Mouse (Mus musculus) neural tube, embryonic 15.5 days (tissue): Measurements from ENCODE around the gene Ttbk2. TPM values are rescaled to one million over a fixed set of nuclear protein-coding genes. Genes with fewer than 3 reads are reported as not detected.
A peak's percentile ranks its signal among the peaks of the same experiment; 100 is the strongest.

Source experiments
- ATAC-seq: fragments of 200-750 bp; cut with Nextera tagmentation; 2 replicates; pipeline ENCODE4 v1.8.0; 2017; ENCODE audit warnings: mild to moderate bottlenecking, moderate TSS enrichment, moderate library complexity; ENCODE audit not compliant: low FRiP score
- H3K27ac ChIP-seq: fragments of 300-500 bp; sonication (generic); replicated peaks from 2 replicates; pipeline ENCODE4 v1.5.1; 2015; ENCODE audit warnings: mild to moderate bottlenecking, inconsistent platforms
- H3K27me3 ChIP-seq: fragments of 300-500 bp; sonication (generic); replicated peaks from 2 replicates; pipeline ENCODE4 v1.6.1; 2015; ENCODE audit warnings: inconsistent platforms
- H3K36me3 ChIP-seq: fragments of 300-500 bp; sonication (generic); 2 replicates; pipeline ENCODE4 v1.6.1; 2015; ENCODE audit warnings: inconsistent platforms
- H3K4me1 ChIP-seq: fragments of 300-500 bp; sonication (generic); 2 replicates; pipeline ENCODE4 v1.6.1; 2015; ENCODE audit warnings: inconsistent platforms
- H3K4me2 ChIP-seq: fragments of 300-500 bp; sonication (generic); 2 replicates; pipeline ENCODE4 v1.6.1; 2015; ENCODE audit warnings: inconsistent platforms, mild to moderate bottlenecking, moderate library complexity
- H3K4me3 ChIP-seq: fragments of 300-500 bp; sonication (generic); replicated peaks from 2 replicates; pipeline ENCODE4 v1.5.1; 2015; ENCODE audit warnings: mild to moderate bottlenecking, inconsistent platforms
- H3K9ac ChIP-seq: fragments of 300-500 bp; sonication (generic); replicated peaks from 2 replicates; pipeline ENCODE4 v1.6.1; 2015; ENCODE audit warnings: mild to moderate bottlenecking, inconsistent platforms
- H3K9me3 ChIP-seq: fragments of 300-500 bp; sonication (generic); replicated peaks from 2 replicates; pipeline ENCODE4 v1.6.1; 2016; ENCODE audit warnings: inconsistent platforms
- WGBS: fragments of 180-500 bp; shearing (Covaris S2); methylation state at CpG from one replicate; pipeline ENCODE4 v1.1.7; 2015; ENCODE audit warnings: mixed read lengths; 5-methylcytosine and 5-hydroxymethylcytosine counted together
- polyA plus RNA-seq: library from polyadenylated mRNA; unstranded; fragments of >200 nt; fragmentation: Nextera tagmentation; extraction: Ambion mirVana; gene quantifications from 2 replicates; pipeline ENCODE4 v1.2.1, GENCODE M21; 2015

The Ttbk2 gene
- polyA plus RNA-seq, 1 experiment from 2014 or later, result 13.3 TPM

- Histone ChIP-seq H3K27ac (peak within 1 kb of the TSS; percentile 94), H3K36me3 (no peaks in the 10 kb centered on the region), H3K27me3 (no peaks in the 10 kb centered on the region), H3K4me1 (peaks cover 22% of the 10 kb centered on the region), H3K4me2 (peak within 1 kb of the TSS; percentile 68), H3K9ac (peak within 1 kb of the TSS; percentile 89), H3K4me3 (peak within 1 kb of the TSS; percentile 97), H3K9me3 (no peaks in the 10 kb centered on the region)
- under 1% methylated on average over 58 of the region's 71 CpGs for WGBS
- peak; percentile 78 for ATAC-seq
These were observed 668 bp downstream of the Ttbk2 start, which contains the start of gene Cdan1 for GRCm38 (mm10) chr2:120849449-120850423. TSS of gene Cdan1 (minus strand) at chr2:120850128.

DNA sequence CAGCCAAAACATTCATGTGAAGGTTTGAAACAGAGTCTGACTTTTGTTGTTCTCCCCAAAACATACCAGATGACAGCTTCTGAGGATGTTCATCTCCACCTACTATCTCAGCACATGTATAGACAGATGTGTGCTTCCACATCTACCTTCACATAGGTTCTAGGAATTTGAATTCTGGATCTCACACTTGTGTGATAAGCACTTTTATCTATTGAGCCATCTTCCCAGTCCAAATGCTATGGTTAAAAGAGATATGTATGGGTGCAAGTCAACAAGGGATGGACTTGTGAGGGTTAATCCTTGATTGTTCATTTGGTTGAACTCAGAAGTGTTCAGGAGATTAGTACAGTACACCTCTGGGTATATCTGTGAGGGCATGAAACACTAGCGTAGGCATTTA, 5.1 kb downstream of the Ttbk2 start:
- H3K27me3 ChIP-seq, result no peaks in the 10 kb centered on the region
- H3K27ac ChIP-seq, result no peak overlapping the region
- no peaks in the 10 kb centered on the region for H3K36me3 ChIP-seq
- no peak overlapping the region for H3K9ac ChIP-seq
- H3K4me1 ChIP-seq, result peaks cover 12% of the 10 kb centered on the region
- WGBS, result 86% methylated on average over 1 of the region's 1 CpGs
- H3K9me3 ChIP-seq, result no peaks in the 10 kb centered on the region
- ATAC-seq, result no peak
- no peak overlapping the region for H3K4me3 ChIP-seq
- H3K4me2 ChIP-seq, result no peak overlapping the region

GRCm38 (mm10) chr2:120843990-120844389, 6.4 kb downstream of the Ttbk2 start:
- H3K27me3 ChIP-seq, result no peaks in the 10 kb centered on the region
- WGBS, result 92% methylated on average over 4 of the region's 4 CpGs
- H3K9ac ChIP-seq, result no peak overlapping the region
- ATAC-seq, result no peak
- H3K27ac ChIP-seq, result no peak overlapping the region
- H3K4me3 ChIP-seq, result no peak overlapping the region
- H3K4me1 ChIP-seq, result peaks cover 8% of the 10 kb centered on the region
- H3K36me3 ChIP-seq, result no peaks in the 10 kb centered on the region
- no peaks in the 10 kb centered on the region for H3K9me3 ChIP-seq
- H3K4me2 ChIP-seq, result no peak overlapping the region

GRCm38 (mm10) chr2:120841211-120841610, 9.2 kb downstream of the Ttbk2 start:
- ATAC-seq, result no peak
- H3K9ac ChIP-seq, result no peak overlapping the region
- no peaks in the 10 kb centered on the region for H3K27me3 ChIP-seq
- no peak overlapping the region for H3K4me3 ChIP-seq
- H3K9me3 ChIP-seq, result 0 out of 2 replicates have a peak, but pooled peaks cover 3% of the 10 kb centered on the region
- no peak overlapping the region for H3K4me2 ChIP-seq
- H3K4me1 ChIP-seq, result no peaks in the 10 kb centered on the region
- WGBS, result 81% methylated on average over 1 of the region's 1 CpGs
- no peak overlapping the region for H3K27ac ChIP-seq
- H3K36me3 ChIP-seq, result 0 out of 2 replicates have a peak, but pooled peaks cover 2% of the 10 kb centered on the region

DNA sequence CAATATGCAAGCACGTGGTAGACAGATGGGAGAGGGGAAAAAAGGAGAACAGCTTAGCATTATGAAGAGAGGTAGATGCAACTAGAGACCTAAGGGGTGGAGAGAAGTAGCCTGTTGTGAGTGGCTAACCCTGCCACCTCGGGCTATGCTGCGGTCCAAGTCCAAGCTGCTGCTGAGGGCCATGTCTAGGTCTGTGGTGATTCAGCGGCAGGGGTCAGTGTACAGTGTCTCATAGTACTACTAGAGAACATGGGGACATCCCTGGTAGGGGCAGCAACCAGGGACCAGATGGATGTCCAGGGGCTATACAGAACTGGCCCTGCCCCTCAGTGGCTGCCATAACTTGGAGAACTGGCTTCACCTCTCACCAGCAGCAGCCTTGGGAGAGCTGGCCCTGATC, 15.2 kb downstream of the Ttbk2 start:
- H3K27ac ChIP-seq, result no peak overlapping the region
- no peak overlapping the region for H3K4me2 ChIP-seq
- H3K9me3 ChIP-seq, result 0 out of 2 replicates have a peak, but pooled peaks cover 3% of the 10 kb centered on the region
- WGBS, result 91% methylated on average over 4 of the region's 4 CpGs
- no peak overlapping the region for H3K4me3 ChIP-seq
- H3K4me1 ChIP-seq, result no peaks in the 10 kb centered on the region
- H3K36me3 ChIP-seq, result peaks cover 2% of the 10 kb centered on the region; the same call in 1 of the 2 replicates
- H3K9ac ChIP-seq, result no peak overlapping the region
- no peak for ATAC-seq
- H3K27me3 ChIP-seq, result no peaks in the 10 kb centered on the region

GRCm38 (mm10) chr2:120826936-120827638, 23.3 kb downstream of the Ttbk2 start:
- ATAC-seq, result no peak
- H3K27ac ChIP-seq, result no peak overlapping the region
- WGBS, result 53% methylated on average over 1 of the region's 1 CpGs
- H3K4me2 ChIP-seq, result no peak overlapping the region
- no peaks in the 10 kb centered on the region for H3K36me3 ChIP-seq
- no peaks in the 10 kb centered on the region for H3K27me3 ChIP-seq
- H3K4me1 ChIP-seq, result no peaks in the 10 kb centered on the region
- no peak overlapping the region for H3K4me3 ChIP-seq
- no peak overlapping the region for H3K9ac ChIP-seq
- H3K9me3 ChIP-seq, result no peaks in the 10 kb centered on the region

GRCm38 (mm10) chr2:120770265-120770935, 80.0 kb downstream of the Ttbk2 start:
- 94% methylated on average over 2 of the region's 2 CpGs for WGBS
- Histone ChIP-seq H3K27me3 (no peaks in the 10 kb centered on the region), H3K4me2 (no peak overlapping the region), H3K27ac (no peak overlapping the region), H3K9me3 (no peaks in the 10 kb centered on the region), H3K4me1 (no peaks in the 10 kb centered on the region), H3K36me3 (peaks cover 25% of the 10 kb centered on the region), H3K9ac (no peak overlapping the region), H3K4me3 (no peak overlapping the region)
- no peak for ATAC-seq

GRCm38 (mm10) chr2:120761922-120762321, 88.5 kb downstream of the Ttbk2 start:
- Histone ChIP-seq H3K4me1 (no peaks in the 10 kb centered on the region), H3K4me2 (no peak overlapping the region), H3K27me3 (no peaks in the 10 kb centered on the region), H3K36me3 (peaks cover 38% of the 10 kb centered on the region), H3K4me3 (no peak overlapping the region), H3K9me3 (no peaks in the 10 kb centered on the region), H3K9ac (no peak overlapping the region), H3K27ac (no peak overlapping the region)
- no peak for ATAC-seq

- H3K9me3 ChIP-seq, result no peaks in the 10 kb centered on the region
- H3K4me2 ChIP-seq, result no peak overlapping the region
- peaks cover 56% of the 10 kb centered on the region for H3K36me3 ChIP-seq
- H3K27me3 ChIP-seq, result no peaks in the 10 kb centered on the region
- no peak overlapping the region for H3K9ac ChIP-seq
- ATAC-seq, result no peak
- no peak overlapping the region for H3K27ac ChIP-seq
- 100% methylated on average over 2 of the region's 2 CpGs for WGBS
- H3K4me1 ChIP-seq, result no peaks in the 10 kb centered on the region
- H3K4me3 ChIP-seq, result no peak overlapping the region
These were observed 102.4 kb downstream of the Ttbk2 start for GRCm38 (mm10) chr2:120748041-120748440.

GRCm38 (mm10) chr2:120745496-120745895, 104.9 kb downstream of the Ttbk2 start:
- Histone ChIP-seq H3K9me3 (no peaks in the 10 kb centered on the region), H3K9ac (no peak overlapping the region), H3K27me3 (no peaks in the 10 kb centered on the region), H3K36me3 (peaks cover 62% of the 10 kb centered on the region), H3K4me1 (no peaks in the 10 kb centered on the region), H3K4me3 (no peak overlapping the region), H3K27ac (no peak overlapping the region), H3K4me2 (no peak overlapping the region)
- WGBS, result 92% methylated on average over 1 of the region's 1 CpGs
- no peak for ATAC-seq

DNA sequence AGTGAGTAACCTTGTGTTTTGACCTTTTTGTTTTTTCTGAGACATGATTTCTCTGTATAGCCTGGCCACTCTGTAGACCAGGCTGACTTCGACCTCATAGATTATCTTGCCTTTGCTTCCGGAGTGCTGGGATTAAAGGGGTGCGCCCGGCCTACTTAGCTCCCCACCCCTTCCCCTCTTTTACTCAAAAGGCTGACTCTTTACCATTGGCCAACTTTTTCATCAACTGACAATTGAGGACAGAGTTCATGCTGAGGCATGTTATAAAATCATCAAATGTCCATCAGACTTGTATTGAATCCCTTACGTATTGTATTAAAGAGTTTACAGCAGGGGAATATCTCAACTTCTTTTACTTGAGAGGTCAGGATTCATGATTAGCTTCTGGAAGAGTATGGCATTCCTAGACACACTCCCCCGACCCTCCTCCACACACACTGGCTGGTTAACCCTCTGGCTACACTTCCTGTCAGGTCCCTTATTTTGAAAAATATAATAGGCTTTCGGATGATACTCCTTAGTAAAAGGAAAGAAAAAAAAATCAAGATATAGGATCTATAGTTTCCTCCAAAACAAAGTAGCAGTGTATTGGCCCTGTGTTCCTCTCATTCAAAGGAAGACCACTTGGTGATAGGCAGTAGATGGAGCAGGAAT, 118.4 kb downstream of the Ttbk2 start:
- ATAC-seq, result no peak; the same call in 1 of the 2 replicates
- Histone ChIP-seq H3K4me3 (peak overlapping the region; percentile 95), H3K27me3 (no peaks in the 10 kb centered on the region), H3K4me1 (peaks cover 39% of the 10 kb centered on the region), H3K9me3 (no peaks in the 10 kb centered on the region), H3K36me3 (peaks cover 22% of the 10 kb centered on the region), H3K27ac (peak overlapping the region; percentile 96), H3K4me2 (peak overlapping the region; percentile 98), H3K9ac (peak overlapping the region; percentile 91)
- 36% methylated on average over 7 of the region's 7 CpGs for WGBS
